Mouse (Mus musculus): ENCODE measurements at regions not wholly inside any gene's neighbourhood (a gene's known extent, or its start where the extent isn't known, plus 50 kb on each side); places are given as distances from the start of the nearest gene placed in this dataset.

DNA sequence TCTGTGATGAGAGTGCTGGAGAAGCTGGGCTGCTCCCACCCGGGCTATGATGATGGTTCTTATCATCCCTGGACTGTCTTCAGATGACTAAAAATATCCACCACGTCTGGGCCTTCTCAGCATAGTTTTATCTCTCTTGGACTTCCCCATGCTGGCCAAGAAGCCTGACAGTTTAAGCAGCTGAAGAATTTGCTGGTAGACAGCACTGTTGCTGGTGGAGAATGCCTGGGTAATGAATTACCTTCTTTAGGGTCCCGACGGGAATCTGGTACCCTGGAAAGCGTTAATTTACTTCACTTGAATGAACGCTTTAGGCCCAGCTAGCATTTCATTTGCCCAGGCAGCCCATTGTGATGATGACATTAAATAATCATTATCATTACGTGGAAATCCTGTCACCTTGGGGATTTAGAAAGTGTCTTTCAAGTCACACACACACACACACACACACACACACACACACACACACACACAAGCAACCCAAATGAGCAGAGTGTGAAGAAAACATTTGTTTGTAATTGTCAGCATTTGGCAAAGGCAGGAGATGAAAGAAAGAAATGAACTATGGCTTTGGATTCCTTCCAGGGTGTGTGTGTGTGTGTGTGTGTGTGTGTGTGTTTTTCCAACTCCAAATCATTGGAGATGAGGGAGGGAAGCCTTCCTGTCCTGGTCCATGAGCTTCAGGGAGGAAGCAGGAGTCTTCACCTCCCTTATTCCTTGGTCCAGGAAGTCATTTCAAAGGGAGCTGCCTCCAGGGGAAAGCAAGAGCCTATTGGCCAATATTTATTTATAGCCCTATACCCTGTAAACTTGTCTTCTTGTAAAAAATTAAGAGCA is 117.3 kb upstream of the Slc30a5 start:
- DNase-seq (ENCODE audit: inconsistent age in 2 of 2, low spot score in 1 of 2): peak in 1 of 2 experiments; percentile 60

DNA sequence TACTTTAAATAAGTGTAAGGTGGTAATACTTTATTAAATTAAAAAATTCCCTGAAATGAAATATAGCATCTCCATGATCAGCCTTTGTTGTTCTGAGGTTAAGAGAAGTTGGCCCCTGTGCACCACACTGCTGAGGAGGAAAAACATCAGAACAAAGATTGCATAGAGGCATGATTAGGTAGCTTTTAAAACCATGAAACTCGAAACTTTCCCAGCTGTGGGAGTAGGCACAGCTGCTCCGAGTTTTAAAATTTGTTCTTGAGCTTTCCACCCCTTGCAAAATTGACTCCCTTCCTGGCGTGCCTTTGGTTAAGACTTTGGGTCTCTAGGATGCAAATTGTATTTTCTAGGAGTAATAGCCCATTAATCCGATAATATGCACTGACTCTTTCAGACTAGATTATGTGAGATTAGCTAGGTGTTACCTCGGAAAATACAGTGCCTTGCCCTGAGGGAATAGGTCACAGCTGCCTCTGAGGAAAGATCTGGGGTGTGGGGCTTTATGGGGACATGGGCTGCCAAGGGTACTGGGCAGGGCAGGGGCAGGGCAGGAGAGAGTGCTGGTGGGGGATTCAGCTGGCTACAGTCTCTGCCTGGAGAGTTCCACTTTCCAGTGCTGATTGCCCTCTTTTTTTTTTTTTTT is 110.1 kb upstream of the Slc30a5 start:
- no peak for DNase-seq (ENCODE audit: inconsistent age in 2 of 2, low spot score in 1 of 2)

DNA sequence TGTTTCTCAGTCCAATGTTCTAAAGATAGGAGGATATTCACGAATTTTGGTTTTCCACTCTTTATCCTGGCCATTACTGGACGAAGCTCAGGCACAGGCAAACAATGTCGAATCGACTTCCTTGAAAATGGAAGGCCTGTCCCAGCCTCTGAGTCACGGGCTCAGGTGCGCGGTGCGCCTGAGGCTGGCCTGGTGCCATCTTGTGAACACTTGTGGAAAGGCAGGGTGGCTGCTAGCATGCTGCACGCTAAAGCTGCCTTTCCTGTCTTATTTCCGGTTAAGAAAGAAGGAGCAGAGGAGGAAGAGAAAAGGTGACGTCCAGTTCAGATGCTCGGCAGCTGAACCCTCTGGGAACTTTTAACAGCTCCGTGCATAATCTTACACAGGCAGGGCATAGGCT is 107.6 kb upstream of the Slc30a5 start:
- DNase-seq (ENCODE audit: inconsistent age in 2 of 2, low spot score in 1 of 2): peak; percentile 13 to 49

DNA sequence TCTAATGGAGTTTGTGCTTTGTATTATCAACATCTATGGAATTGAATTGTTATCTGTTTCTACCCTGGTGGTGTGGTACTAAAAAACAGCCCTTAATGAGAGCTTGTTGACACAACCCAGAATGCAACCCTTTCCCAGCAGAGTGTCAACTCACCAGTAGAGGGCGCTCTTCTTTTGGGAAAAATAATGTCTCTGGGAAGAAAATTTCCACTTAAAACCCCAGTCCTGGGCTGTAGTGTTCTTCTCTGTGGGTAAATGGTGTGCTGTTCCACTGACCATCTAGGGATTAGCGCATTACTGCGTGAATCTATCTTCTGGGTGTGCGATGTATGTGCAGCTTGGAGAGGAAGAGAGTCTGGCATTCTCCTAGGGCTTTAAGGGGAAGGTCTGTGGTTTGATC is 106.5 kb upstream of the Slc30a5 start:
- DNase-seq (ENCODE audit: inconsistent age in 2 of 2, low spot score in 1 of 2): peak; percentile 45 to 85

DNA sequence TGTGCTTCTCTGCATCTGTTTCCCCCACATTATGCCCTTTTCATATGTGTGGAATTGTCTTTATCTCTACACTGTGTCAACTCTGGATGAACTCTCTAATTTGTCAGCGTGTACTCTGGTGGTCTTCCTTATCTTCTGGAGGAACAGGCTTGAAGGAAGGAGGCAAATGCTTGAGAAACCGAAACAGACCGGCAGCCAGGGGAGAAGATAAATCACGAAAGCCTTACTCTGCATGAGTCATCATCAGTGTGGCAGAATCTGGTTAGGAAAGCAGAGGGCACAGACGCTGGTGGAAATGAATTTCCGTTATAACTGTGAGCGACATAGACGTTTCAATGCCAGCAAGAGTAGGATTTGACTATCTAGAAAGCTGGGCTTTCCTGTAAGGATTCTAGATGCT is 100.0 kb upstream of the Slc30a5 start:
- peak; percentile 55 to 86 for DNase-seq (ENCODE audit: inconsistent age in 2 of 2, low spot score in 1 of 2)

DNA sequence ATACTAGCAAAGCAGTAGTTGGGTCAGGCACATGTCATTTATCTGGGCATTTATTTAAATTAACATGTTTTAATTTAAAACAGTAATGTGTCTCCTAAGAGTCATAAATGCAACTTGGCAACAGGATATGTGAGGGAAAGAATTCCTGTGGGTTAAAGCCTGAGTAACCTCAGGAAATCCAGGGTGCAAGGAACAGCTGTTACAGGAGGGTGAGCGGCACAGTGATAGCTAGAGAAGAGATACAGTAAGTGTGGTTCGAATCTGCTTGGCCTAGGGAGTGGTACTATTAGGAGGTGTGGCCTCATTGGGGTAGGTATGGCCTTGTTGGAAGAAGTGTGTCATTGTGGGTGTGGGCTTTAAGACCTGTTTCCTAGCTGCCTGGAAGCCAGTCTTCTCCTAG is 66.3 kb upstream of the Slc30a5 start:
- no peak for DNase-seq (ENCODE audit: inconsistent age in 2 of 2, low spot score in 1 of 2)

DNA sequence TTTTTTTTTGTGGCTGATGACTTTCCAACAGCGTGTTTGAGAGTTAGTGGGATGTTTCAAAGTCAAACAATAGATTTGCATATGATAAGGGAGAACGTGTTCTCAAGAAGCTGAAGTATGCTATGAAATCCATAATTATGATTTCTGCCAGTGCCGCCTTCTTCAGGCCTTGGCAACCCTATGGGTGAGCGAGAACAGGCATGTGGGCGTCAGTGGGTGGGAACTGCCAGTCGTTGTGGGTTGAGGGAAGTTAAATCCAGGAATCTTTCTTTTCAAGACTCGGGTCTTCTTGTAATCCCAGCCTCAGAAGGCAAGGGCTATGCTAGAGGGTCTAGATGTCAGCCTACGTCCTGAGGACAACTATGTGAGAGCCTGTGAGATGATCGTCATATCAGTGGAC is 60.6 kb upstream of the Slc30a5 start:
- no peak for DNase-seq (ENCODE audit: inconsistent age in 2 of 2, low spot score in 1 of 2)

DNA sequence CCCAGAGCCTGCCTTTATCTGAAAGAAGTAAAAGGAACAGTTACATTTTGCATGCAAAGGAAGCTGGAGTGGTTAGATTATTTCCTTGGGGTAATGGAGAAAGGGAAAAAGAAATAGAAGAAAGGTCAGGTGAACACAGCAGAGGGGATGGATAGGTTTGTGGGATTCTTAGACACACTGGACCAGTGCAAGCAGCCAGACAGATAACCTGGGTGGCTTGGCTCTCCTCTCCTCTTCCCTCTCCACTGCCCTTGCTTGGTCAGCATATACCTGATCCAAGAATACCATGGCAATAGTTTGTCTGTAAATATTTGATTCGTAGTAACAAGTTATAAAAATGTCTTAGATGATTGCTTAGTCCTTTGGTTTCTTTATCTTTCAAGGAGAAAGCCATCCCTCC is 59.9 kb upstream of the Slc30a5 start:
- no peak for DNase-seq (ENCODE audit: inconsistent age in 2 of 2, low spot score in 1 of 2)

DNA sequence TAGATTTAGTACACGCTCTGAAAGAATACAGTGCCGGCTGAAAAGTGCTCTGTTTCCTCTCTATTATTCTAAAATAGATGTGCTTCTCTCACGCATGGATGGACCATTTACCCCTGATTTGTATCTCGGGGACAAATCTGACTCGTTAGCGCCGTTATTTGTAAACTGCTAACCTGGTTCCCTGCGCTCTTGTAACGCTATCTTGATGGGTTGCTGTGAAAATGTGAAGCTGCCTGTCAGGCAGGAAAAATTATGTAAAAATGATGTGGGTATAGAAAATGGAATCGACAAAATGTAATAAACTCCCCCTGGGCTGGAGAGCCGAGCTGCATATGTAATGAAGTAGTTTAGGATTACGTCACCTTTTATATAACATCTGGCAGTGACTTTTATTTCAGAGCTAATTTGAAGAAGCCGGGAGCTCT is 59.4 kb upstream of the Slc30a5 start:
- peak in 1 of 2 experiments; percentile 22 for DNase-seq (ENCODE audit: inconsistent age in 2 of 2, low spot score in 1 of 2)

DNA sequence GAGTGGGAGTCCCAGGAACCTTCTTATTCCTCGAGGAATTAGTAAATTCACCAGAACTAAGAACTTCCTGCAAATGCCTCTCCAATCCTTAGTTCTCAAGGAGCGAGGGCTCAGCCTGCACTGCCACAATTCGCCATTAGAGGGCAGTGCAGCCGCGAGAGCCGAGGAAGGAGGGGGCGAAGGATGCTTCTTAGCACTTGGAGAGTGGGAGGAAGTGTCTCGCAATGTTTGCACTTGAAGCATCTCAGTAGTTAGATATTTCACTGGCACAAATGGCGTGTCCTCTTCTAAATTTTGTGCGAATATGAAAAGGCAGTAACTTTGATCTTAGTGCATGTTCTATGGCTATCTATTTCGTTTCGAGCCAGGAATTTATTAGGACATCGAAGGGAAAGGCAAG is 59.0 kb upstream of the Slc30a5 start:
- DNase-seq (ENCODE audit: inconsistent age in 2 of 2, low spot score in 1 of 2): peak; percentile 38 to 77

DNA sequence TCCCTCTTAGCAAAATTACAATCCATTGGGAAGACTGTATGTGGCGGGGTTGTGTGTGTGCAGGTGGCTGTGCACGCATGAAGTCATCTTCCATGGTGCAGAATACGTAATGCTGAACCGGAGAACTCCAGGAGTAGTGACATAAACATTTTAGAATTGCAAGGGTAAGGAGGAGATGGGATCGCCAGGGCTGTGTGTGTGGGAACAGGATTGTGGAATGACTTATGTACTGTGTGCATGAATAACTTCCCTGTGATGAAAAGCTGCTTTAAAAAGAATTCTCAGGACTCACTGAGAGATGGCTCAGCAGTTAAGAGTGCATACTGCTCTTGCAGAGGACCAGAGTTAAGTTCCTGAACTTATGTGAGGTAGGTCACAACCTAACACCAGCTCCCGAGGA is 57.2 kb upstream of the Slc30a5 start:
- DNase-seq (ENCODE audit: inconsistent age in 2 of 2, low spot score in 1 of 2): no peak

DNA sequence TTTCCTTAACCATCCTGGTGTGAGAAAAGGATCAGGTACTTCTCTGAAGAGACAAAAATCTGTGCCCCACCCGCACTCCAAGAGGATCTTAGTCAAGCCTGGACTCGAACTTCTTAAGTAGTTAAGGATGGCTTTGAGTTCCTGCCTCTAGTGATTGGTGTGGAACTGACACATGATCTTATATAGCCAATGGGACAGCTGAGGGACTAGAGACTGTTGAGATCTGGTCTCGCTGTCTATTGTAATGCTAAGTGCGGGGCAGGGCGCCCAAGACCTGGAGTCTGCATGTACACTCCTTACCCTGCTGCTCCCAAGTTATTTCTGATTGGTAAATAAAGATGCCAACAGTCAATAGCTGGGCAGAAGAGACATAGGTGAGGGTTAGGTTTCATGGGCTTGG is 55.3 kb upstream of the Slc30a5 start:
- no peak for DNase-seq (ENCODE audit: inconsistent age in 2 of 2, low spot score in 1 of 2)

DNA sequence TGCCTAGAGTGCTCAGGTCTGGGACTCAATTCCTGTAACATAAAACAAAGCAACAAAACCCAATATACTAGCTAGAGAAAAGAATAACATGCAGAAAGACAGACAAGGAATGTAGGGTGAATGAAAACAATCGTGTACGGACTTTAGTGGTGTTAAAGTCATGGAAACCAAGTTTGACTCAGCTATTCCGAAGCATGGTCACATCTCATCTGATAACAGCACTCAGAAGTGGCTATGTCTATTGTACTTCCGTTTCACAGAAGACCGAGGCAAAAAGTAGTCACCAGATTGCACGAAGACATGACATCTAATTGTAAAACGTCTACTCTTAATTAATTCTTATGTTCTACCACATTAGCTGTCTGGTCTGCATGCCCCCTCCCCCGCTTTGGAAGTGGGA is 50.5 kb upstream of the Slc30a5 start:
- no peak for DNase-seq (ENCODE audit: inconsistent age in 2 of 2, low spot score in 1 of 2)

Data from adrenal gland, adult (tissue).